Mouse (Mus musculus) embryonic fibroblast, embryonic 13.5 days (primary cell): Measurements from ENCODE around the gene Vmn2r20. TPM values are rescaled to one million over a fixed set of nuclear protein-coding genes. Genes with fewer than 3 reads are reported as not detected.
"Not testable (repeated sequence)": the region's sequence is repeated elsewhere in the genome, so short reads cannot be mapped to it uniquely, and the experiment has no call there.

Experiments used
- H3K27ac ChIP-seq: 2 replicates; pipeline ENCODE4 v1.5.1; 2012; ENCODE audit warnings: low read length, control low read depth, inconsistent platforms; ENCODE audit not compliant: insufficient read depth
- H3K4me1 ChIP-seq: 2 replicates; pipeline ENCODE4 v1.6.1; 2011; ENCODE audit warnings: low read length; ENCODE audit not compliant: control insufficient read depth, insufficient read depth
- H3K4me3 ChIP-seq: 2 replicates; pipeline ENCODE4 v1.5.1; 2011; ENCODE audit warnings: mild to moderate bottlenecking, control low read depth, low read length; ENCODE audit not compliant: insufficient read depth
- CTCF ChIP-seq: IDR thresholded peaks from 2 replicates; pipeline ENCODE4 v1.5.1; 2011; ENCODE audit warnings: mild to moderate bottlenecking, control low read depth, low read length, moderate library complexity, borderline replicate concordance; ENCODE audit not compliant: insufficient read depth
- POLR2A ChIP-seq: IDR thresholded peaks from 2 replicates; pipeline ENCODE4 v1.6.1; 2011; ENCODE audit warnings: low read depth, mild to moderate bottlenecking, control low read depth, low read length, moderate library complexity
- polyA plus RNA-seq: library from polyadenylated mRNA; stranded (reverse); fragments of >200 nt; gene quantifications from 2 replicates; pipeline ENCODE4 v1.2.4, GENCODE M21; 2011; ENCODE audit warnings: low read depth; ENCODE audit not compliant: missing spikeins, insufficient read length

The Vmn2r20 gene
- polyA plus RNA-seq: not detected in 2 replicates

GRCm38 (mm10) chr6:123418016-123418415 is at the start of gene Vmn2r20:
Vmn2r20 (minus strand) TSS chr6:123418116.
- not testable (repeated sequence) for H3K27ac ChIP-seq, H3K4me1 ChIP-seq, H3K4me3 ChIP-seq

DNA sequence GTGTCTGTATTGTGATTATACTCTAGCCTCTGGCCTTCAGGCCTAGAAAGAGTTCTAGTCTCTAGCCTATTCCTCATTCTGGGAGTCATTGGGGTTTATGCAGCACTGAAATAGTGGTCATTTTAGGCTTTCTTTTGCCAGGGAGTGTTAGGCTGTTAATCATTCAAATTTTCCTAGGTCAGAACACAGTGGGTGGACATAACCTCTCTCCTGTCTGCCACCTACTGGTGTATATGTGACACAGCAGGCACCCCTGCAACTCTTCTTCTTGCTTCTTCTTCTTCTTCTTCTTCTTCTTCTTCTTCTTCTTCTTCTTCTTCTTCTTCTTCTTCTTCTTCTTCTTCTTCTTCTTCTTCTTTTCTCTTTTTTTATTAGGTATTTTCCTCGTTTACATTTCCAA is 6.5 kb upstream of the Vmn2r20 start:
- H3K4me3 ChIP-seq, H3K27ac ChIP-seq, H3K4me1 ChIP-seq: not testable (repeated sequence)

- H3K27ac ChIP-seq, H3K4me1 ChIP-seq: not testable (repeated sequence)
Measured at GRCm38 (mm10) chr6:123406918-123407665, 10.8 kb downstream of the Vmn2r20 start.

DNA sequence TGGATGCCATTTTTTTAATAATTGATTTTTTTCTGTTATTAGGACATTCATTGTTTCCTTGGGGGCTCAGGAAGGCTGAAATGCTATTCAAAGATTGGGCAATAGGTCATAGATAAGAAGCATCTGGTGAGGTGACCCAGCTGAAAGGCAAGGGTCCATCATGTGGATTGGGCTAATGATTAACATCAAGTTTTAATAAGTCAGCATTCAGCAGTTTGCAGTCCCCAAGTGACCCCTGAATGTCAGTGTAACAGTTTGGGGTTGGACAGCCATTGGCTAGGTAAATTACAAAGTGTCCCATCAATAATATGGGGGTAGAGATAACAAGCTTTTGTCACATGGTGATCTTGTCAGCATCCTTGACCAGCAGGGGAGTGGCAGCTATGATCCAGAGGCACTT is 29.1 kb downstream of the Vmn2r20 start:
- not testable (repeated sequence) for H3K4me3 ChIP-seq, H3K27ac ChIP-seq, H3K4me1 ChIP-seq

More at GRCm38 (mm10) chr6:123406918-123407665, 10.8 kb downstream of the Vmn2r20 start:
- not testable (repeated sequence) for H3K4me3 ChIP-seq

- no peak overlapping the region for H3K27ac ChIP-seq
- TF ChIP-seq POLR2A (no peak), CTCF (no peak)
- H3K4me1 ChIP-seq: no peaks in the 10 kb centered on the region
- H3K4me3 ChIP-seq: no peak overlapping the region
Measured at GRCm38 (mm10) chr6:123346141-123346540, 71.8 kb downstream of the Vmn2r20 start.

DNA sequence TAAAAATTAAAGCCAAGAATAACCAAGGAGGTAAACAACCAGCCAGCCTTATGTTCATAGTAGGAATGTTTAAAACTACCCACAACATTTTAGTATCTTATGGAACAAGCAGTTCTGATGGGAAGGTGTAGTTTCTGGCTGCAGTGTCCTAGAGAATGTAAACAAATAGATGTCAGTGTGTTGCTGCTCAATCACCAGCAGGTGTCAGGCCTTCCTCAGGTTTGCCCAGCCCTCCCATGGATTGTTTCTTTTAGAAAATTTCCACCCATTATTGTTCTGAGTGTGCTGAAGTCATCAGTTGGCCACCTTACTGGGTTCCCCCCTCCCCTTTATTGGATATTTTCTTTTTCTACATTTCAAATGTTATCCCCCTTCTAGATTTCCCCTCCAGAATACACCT is 77.8 kb downstream of the Vmn2r20 start:
- no peak overlapping the region for H3K4me3 ChIP-seq
- H3K4me1 ChIP-seq: no peaks in the 10 kb centered on the region
- H3K27ac ChIP-seq: no peak overlapping the region
- no peak for TF ChIP-seq CTCF
- TF ChIP-seq POLR2A: no peak

GRCm38 (mm10) chr6:123332503-123332902 is 85.4 kb downstream of the Vmn2r20 start:
- TF ChIP-seq POLR2A (no peak), CTCF (no peak)
- H3K4me1 ChIP-seq: no peaks in the 10 kb centered on the region
- H3K27ac ChIP-seq: no peak overlapping the region

More at GRCm38 (mm10) chr6:123332503-123332902, 85.4 kb downstream of the Vmn2r20 start:
- no peak overlapping the region for H3K4me3 ChIP-seq

Other genes with a start within 250 kb of the Vmn2r20 start
- not detected in 2 replicates for gene Clec4b2, start 245.2 kb downstream of the Vmn2r20 start, polyA plus RNA-seq
- gene Clec4n, start 188.3 kb downstream of the Vmn2r20 start, polyA plus RNA-seq: 0.77 TPM in 1 of 2 replicates, not detected in the other
- gene Clec4d, start 156.0 kb downstream of the Vmn2r20 start, polyA plus RNA-seq: 0.73 and 3.4 TPM in 2 replicates
- gene Clec4e, start 128.2 kb downstream of the Vmn2r20 start, polyA plus RNA-seq: not detected in 2 replicates
- gene Vmn2r19, start 109.8 kb downstream of the Vmn2r20 start, polyA plus RNA-seq: not detected in 2 replicates
- not detected in 2 replicates for gene Vmn2r21, start 115.3 kb upstream of the Vmn2r20 start, polyA plus RNA-seq
- gene Vmn2r22, start 232.6 kb upstream of the Vmn2r20 start, polyA plus RNA-seq: not detected in 2 replicates